Mouse (Mus musculus) E14TG2a.4 (cell line): ENCODE measurements at regions not wholly inside any gene's neighbourhood (a gene's known extent, or its start where the extent isn't known, plus 50 kb on each side); places are given as distances from the start of the nearest gene placed in this dataset.

Experiments used
- CTCF ChIP-seq: conservative IDR thresholded peaks from 2 replicates; pipeline ENCODE4 v1.5.1; 2014; ENCODE audit warnings: low read length
- NANOG ChIP-seq: IDR thresholded peaks from 2 replicates; pipeline ENCODE4 v1.6.1; 2014; ENCODE audit warnings: borderline replicate concordance, low read length, mixed read lengths
- POU5F1 ChIP-seq: IDR thresholded peaks from 2 replicates; pipeline ENCODE4 v1.6.1; 2014; ENCODE audit warnings: low read length, borderline replicate concordance

GRCm38 (mm10) chr13:71653212-71653938 lies 310.1 kb downstream of the Irx1 start:
- TF ChIP-seq CTCF (no peak), POU5F1 (no peak), NANOG (no peak)
